Mouse (Mus musculus) bone marrow macrophage, adult 2 months (primary cell): Measurements from ENCODE around the gene Crlf1.

Experiments used
- CTCF ChIP-seq: IDR thresholded peaks from 2 replicates; pipeline ENCODE4 v1.5.1; 2012; ENCODE audit warnings: low read depth, mild to moderate bottlenecking, low read length, moderate library complexity
- POLR2A ChIP-seq: IDR thresholded peaks from 2 replicates; pipeline ENCODE4 v1.6.1; 2012; ENCODE audit warnings: mild to moderate bottlenecking, low read depth, low read length, borderline replicate concordance

DNA sequence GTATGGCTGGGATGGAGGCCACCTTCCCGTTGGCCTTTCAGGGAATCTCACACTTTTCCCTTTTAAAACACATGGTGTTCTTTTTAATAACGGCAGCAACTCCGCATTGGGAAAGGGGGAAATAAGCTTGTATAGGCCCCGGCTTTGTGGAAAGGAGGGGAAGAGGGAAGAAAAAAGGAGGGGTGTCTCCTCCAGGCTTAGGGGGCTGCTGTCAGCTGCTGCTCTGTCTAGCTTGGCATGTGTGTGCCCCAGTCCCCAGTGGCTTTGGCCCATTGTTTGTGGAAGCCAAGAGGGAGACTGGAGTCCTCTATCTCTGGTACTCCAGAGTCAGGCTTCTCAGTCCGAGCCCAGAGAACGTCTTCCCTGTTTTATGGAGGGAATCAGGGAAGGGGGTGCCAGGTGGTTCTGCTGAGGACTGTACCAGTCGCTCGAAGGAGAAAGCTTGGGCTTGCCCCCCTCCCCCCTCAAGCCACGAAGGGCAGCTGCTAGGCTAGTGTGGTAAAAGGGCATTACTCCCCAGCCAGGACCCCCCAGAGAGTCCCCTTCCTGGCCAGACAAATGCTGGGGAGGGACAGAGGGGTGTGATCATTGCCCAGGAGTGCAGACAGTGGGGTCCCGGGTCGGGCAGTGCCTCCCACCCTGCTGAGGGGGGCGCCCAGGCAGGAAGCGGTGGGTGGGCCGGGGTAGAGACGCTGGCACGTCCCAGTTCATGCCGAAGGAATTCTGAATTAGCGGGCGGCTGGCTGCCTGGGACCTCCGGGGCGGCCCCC, 2.2 kb downstream of the Crlf1 start:
- TF ChIP-seq POLR2A: no peak
- TF ChIP-seq CTCF: no peak
